Mouse (Mus musculus) embryonic facial prominence, embryonic 12.5 days (tissue): ENCODE measurements at regions not wholly inside any gene's neighbourhood (a gene's known extent, or its start where the extent isn't known, plus 50 kb on each side); places are given as distances from the start of the nearest gene placed in this dataset.

Experiments
- ATAC-seq: fragments of 200-750 bp; cut with Nextera tagmentation; 2 replicates; pipeline ENCODE4 v1.8.0; 2017; ENCODE audit not compliant: insufficient number of reproducible peaks, insufficient read depth, low FRiP score, low TSS enrichment
- H3K27ac ChIP-seq: fragments of 300-500 bp; sonication (generic); 2 replicates; pipeline ENCODE4 v1.5.1; 2016; ENCODE audit warnings: mild to moderate bottlenecking
- H3K27me3 ChIP-seq: fragments of 300-500 bp; sonication (generic); 2 replicates; pipeline ENCODE4 v1.6.1; 2016; ENCODE audit warnings: mild to moderate bottlenecking, moderate library complexity
- H3K36me3 ChIP-seq: fragments of 300-500 bp; sonication (generic); 2 replicates; pipeline ENCODE4 v1.6.1; 2016; ENCODE audit warnings: mild to moderate bottlenecking
- H3K4me1 ChIP-seq: fragments of 300-500 bp; sonication (generic); 2 replicates; pipeline ENCODE4 v1.6.1; 2016
- H3K4me2 ChIP-seq: fragments of 300-500 bp; sonication (generic); replicated peaks from 2 replicates; pipeline ENCODE4 v1.6.1; 2016; ENCODE audit warnings: mild to moderate bottlenecking, moderate library complexity
- H3K4me3 ChIP-seq: fragments of 300-500 bp; sonication (generic); 2 replicates; pipeline ENCODE4 v1.5.1; 2016; ENCODE audit warnings: mild to moderate bottlenecking
- H3K9ac ChIP-seq: fragments of 300-500 bp; sonication (generic); 2 replicates; pipeline ENCODE4 v1.6.1; 2016; ENCODE audit warnings: mild to moderate bottlenecking, moderate library complexity
- H3K9me3 ChIP-seq: fragments of 300-500 bp; sonication (generic); 2 replicates; pipeline ENCODE4 v1.6.1; 2016; ENCODE audit warnings: mild to moderate bottlenecking, moderate library complexity
- WGBS: fragments of 180-500 bp; shearing (Covaris S2); methylation state at CpG from one replicate; pipeline ENCODE4 v1.1.7; 2016; 5-methylcytosine and 5-hydroxymethylcytosine counted together

DNA sequence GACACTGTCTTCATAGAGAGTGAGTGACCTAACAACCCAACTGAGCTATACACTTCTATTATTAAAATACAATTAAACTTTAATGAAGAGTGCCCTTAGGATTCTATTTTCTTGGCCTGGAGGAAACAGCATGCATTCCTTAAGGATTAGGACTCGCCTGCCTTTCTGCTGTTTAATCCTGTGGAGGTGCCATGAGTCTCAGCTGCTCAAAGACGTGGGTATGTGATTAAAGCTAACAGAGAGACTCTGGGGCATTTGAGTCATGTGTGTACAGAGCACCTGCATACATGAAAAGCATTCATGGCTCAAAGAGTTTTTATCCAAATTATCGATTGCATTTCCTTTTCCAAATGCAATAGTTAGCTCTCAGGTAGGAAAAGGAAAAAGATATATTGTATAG lies 51.7 kb upstream of the Robo1 start:
- Histone ChIP-seq H3K4me2 (no peak overlapping the region), H3K27ac (no peak overlapping the region), H3K9me3 (no peaks in the 10 kb centered on the region), H3K27me3 (no peaks in the 10 kb centered on the region), H3K36me3 (no peaks in the 10 kb centered on the region), H3K4me3 (no peak overlapping the region), H3K9ac (no peak overlapping the region), H3K4me1 (no peaks in the 10 kb centered on the region)
- ATAC-seq: no peak
- WGBS: 48% methylated on average over 3 of the region's 3 CpGs
